Mouse (Mus musculus): ENCODE data around the gene Eapp.
"Not testable (repeated sequence)": the region's sequence is repeated elsewhere in the genome, so short reads cannot be mapped to it uniquely, and the experiment has no call there.

Gene Eapp

GRCm38 (mm10) chr12:54695511-54696241, at the start of gene Eapp:
TSS of gene Eapp (minus strand) at chr12:54695897.
- DNase-seq (ENCODE audit: low read depth, low spot score), result peak; percentile 83

GRCm38 (mm10) chr12:54738661-54739243, 43.1 kb upstream of the Eapp start:
- not testable (repeated sequence) for DNase-seq (ENCODE audit: low read depth, low spot score)

DNA sequence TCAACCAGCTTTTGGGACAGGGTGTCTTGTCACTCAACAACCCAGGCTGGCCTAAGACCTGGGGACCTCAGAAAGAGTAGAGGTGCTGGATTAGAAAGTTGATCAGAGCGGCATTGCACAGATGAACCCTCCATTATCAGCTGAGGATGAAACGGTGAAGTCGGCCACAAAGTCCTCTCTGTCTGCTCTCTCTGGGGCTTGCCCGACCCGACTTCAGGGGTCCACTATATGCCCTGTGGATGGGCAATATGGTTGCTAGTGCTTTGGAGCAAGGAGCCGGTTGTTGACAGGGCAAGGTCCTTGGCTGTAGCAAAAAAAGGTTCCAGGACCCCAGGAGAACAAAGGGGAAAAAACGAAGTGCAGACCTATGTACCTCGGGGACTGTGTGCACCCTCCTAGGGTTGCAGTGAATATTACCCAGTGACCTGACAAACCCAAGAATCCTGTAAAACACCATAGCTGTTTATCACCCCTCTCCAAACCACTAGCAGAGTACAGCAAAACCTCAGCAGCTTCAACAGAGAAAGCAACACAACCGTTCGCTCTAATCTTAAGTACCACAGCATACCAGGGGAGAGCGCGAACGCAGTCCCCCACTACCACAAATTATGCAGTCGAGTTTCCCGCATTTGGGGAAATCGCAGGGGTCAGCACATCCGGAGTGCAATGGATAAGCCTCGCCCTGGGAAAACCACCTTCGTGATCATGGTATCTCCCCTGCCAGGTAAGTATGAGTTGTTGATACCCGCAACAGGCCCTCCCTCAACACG, 42.4 kb upstream of the Eapp start:
- DNase-seq (ENCODE audit: low read depth, low spot score), result not testable (repeated sequence)

DNA sequence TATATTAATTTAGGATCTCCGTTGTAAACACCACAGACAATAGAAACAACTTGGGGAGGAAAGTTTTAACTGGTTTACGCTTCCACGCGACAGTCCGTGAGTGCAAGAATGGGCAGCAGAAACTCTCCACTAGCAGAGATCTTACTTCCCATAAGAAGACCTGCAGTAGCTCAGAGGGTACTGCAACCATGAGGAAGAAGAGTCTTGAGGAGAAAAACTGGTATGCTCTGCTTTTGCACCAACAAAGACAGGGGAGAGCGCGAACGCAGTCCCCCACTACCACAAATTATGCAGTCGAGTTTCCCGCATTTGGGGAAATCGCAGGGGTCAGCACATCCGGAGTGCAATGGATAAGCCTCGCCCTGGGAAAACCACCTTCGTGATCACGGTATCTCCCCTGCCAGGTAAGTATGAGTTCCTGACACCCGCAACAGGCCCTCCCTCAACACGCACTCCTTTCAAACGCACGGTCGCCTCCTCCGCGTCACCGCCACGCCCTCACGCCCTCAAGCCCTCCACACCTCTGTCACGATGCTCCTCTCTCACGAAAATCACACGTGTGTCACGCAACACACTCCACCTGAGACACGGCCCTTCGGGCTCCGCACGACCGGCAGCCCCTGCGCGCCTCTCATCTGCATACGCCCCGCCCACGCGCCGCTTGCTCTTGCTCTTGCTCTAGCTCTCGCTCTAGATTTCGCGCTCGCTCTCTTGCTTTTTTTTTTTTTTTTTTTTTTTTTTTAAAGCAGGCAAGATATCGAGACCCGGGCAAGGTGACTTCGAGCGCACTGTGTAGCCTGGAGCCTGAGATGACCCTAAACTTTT, 38.8 kb upstream of the Eapp start:
- DNase-seq (ENCODE audit: low read depth, low spot score), result not testable (repeated sequence)

GRCm38 (mm10) chr12:54729140-54730059, 33.7 kb upstream of the Eapp start:
- not testable (repeated sequence) for DNase-seq (ENCODE audit: low read depth, low spot score)

GRCm38 (mm10) chr12:54718871-54719786, 23.4 kb upstream of the Eapp start:
- DNase-seq (ENCODE audit: low read depth, low spot score), result not testable (repeated sequence)

DNA sequence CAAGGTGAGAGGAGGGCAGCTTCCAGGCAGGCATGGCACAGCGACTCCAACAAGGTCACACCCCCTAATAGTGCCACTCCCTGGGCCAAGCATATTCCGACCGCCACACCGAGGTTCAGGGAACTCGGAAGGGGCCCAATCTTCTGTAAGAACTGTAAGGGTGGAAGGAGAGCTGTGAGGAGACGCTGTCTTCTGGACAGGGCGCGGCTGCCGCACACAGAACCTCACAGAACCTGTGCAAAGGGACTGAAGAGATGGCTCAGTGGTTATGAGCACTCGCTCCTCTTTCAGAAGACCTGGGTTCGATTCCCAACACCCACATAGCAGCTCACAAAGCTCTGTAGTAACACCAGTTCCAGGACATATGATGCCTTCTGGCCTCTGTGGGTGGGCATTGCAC, 21.8 kb upstream of the Eapp start:
- DNase-seq (ENCODE audit: low read depth, low spot score), result not testable (repeated sequence)

DNA sequence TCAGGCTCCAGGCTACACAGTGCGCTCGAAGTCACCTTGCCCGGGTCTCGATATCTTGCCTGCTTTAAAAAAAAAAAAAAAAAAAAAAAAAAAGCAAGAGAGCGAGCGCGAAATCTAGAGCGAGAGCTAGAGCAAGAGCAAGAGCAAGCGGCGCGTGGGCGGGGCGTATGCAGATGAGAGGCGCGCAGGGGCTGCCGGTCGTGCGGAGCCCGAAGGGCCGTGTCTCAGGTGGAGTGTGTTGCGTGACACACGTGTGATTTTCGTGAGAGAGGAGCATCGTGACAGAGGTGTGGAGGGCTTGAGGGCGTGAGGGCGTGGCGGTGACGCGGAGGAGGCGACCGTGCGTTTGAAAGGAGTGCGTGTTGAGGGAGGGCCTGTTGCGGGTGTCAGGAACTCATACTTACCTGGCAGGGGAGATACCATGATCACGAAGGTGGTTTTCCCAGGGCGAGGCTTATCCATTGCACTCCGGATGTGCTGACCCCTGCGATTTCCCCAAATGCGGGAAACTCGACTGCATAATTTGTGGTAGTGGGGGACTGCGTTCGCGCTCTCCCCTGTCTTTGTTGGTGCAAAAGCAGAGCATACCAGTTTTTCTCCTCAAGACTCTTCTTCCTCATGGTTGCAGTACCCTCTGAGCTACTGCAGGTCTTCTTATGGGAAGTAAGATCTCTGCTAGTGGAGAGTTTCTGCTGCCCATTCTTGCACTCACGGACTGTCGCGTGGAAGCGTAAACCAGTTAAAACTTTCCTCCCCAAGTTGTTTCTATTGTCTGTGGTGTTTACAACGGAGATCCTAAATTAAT, 18.3 kb upstream of the Eapp start:
- DNase-seq (ENCODE audit: low read depth, low spot score), result not testable (repeated sequence)

GRCm38 (mm10) chr12:54710494-54710879, 14.8 kb upstream of the Eapp start:
- DNase-seq (ENCODE audit: low read depth, low spot score), result not testable (repeated sequence)

- not testable (repeated sequence) for DNase-seq (ENCODE audit: low read depth, low spot score)
Observed at GRCm38 (mm10) chr12:54709691-54710493, 14.2 kb upstream of the Eapp start.

DNA sequence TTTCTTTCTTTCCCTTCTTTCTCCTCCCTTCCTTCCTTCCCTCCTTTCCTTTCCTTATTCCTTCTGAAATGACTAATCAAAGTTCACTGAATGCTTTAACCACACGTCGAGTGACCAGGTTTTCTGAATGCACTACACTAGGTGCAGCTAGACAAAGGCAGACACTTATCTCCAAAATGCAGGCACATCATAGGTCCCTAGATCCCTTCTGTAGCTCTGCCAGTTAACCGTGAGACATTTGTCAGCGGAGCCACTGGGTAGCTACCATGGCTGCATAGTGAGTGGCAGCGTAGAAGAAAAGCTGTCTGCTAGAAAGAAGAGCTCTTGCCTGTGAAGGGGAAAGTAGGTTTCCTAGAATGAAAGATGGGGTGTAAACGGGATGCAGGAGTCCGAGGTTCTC, 3.7 kb upstream of the Eapp start:
- DNase-seq (ENCODE audit: low read depth, low spot score), result no peak

DNA sequence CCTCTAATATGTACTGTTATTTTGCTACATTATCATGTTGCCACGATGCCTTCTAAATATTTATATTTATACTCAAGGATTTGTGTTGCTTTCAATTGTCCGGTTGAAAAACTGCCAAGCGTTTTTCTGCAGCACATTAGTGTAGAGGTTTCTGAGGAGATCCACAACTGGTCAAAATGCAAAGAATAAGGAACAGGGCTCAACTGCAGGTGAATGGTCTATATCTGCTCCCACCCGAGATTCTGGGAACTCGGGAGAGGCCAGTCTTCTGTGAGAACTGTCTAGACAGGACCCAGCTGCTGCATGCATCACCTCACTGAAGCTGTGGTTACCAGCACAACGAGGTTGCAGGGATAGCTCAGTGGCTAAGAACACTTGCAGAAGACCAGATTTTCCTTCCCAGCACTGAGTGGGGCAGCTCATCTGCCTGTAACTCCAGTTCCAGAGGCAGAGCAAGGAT, 2.1 kb upstream of the Eapp start:
- no peak for DNase-seq (ENCODE audit: low read depth, low spot score)

DNA sequence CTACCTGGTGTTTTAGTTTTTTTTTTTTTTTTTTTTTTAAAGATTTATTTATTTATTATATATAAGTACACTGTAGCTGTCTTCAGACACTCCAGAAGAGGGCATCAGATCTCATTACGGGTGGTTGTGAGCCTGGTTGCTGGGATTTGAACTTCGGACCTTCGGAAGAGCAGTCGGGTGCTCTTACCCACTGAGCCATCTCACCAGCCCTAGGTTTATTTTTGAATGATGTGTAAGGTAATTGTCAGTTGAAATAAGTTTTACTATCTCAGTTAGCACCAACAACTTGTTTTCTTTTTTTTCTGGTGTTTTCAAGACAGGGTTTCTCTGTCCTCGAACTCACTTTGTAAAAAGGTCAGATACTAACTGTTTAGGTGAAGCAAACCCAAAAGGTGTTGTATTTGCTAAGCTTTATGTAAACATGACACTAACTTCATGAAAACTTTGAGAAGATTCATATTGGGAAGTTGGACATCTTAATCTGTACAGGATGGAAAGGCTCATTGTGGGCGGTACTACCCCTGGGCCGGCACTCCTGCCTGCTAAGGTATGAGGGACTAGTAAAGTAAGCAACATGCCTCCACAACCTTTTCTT, 1.4 kb upstream of the Eapp start:
- no peak for DNase-seq (ENCODE audit: low read depth, low spot score)

GRCm38 (mm10) chr12:54696242-54697002, 725 bp upstream of the Eapp start:
- peak; percentile 85 for DNase-seq (ENCODE audit: low read depth, low spot score)

GRCm38 (mm10) chr12:54694847-54695510, 718 bp downstream of the Eapp start:
- DNase-seq (ENCODE audit: low read depth, low spot score), result no peak

DNA sequence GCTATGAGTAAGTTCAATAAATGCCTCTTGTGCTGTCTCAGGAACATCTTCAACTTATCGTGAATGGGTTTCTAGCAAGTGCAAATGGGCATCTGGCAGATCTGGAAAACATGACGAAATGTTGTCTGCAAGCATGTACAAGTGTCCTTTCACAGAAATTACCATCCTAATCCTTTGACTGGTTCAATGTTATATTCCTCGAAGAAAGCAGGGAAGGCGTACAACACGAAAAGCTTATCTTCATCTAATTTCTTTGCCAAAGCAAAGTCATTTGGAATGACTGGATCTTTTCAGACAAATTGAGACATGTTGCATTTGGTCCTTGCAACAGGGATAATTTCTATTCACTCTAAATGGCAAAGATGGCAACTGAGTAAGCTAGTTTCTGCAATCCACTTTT, 6.6 kb downstream of the Eapp start:
- no peak for DNase-seq (ENCODE audit: low read depth, low spot score)

Data from WW6 (cell line).